Mouse (Mus musculus): Measurements from ENCODE around the gene Gm16253. TPM values are rescaled to one million over a fixed set of nuclear protein-coding genes. Genes with fewer than 3 reads are reported as not detected.
A peak's percentile ranks its signal among the peaks of the same experiment; 100 is the strongest.

The Gm16253 gene
- polyA plus RNA-seq, 1 experiment from 2014 or later, result 1.9 TPM

DNA sequence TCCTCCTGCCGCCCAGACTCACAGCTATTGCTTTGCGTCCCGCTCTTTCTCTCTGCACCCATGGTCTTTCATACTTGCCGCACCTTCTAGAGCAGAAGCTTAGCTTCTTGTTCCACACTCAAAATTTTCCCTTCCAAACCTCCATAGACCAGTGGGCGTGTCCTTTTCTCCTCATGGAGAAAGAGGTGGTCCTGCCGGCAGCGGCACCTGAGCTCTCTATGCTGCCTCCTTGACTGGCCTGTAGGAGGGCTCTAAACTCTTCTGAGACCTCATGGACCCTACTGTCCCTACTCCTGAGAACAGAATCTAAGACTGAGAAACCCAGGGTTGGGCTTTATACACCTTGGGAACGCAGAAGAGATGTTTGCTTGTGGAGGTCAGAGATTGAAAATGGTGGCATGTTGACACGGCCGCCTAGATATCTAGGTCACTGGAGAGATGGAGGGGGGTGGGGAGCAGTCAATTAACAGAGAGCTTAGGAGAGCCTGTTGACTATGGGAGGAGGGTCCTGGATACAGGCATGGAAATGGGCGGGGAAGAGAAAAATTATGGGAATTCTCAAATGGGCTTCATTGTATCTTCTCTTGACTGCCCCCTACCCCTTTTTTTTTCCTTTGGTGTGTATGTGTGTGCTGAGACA lies 6.7 kb upstream of the Gm16253 start:
- WGBS, result 88% methylated on average over 11 of the region's 11 CpGs
- no peaks in the 10 kb centered on the region for H3K9me3 ChIP-seq
- DNase-seq (ENCODE audit: low spot score), result no peak
- peaks cover 35% of the 10 kb centered on the region for H3K4me1 ChIP-seq
- no peak overlapping the region for H3K4me3 ChIP-seq
- 0 out of 2 replicates have a peak, but pooled peaks cover 4% of the 10 kb centered on the region for H3K27me3 ChIP-seq (replicated peaks; ENCODE audit: low read depth, poor library complexity, severe bottlenecking)
- no peaks in the 10 kb centered on the region for H3K36me3 ChIP-seq (replicated peaks)
- no peak overlapping the region for H3K27ac ChIP-seq (replicated peaks)

DNA sequence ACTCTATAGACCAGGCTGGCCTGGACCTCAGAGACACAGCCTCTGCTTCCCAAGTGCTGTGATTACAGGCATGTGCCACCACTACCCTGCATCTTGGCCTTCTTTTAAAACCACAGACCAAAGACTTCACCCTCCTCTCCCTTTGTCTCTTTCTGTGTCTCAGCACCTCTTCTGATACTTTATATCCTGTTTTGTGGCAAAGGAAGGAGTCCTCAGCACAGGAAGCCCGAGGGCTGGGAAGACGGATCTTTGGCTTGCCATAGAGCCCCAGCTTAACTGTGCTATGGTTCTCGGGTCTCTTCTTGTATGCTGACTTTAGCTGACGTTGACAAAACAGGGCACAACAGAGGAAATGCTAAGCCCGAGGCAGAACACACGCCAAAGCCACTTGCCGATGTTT lies 6.1 kb upstream of the Gm16253 start:
- Histone ChIP-seq H3K27ac (replicated peaks) (peak overlapping the region; percentile 10; the same call in 1 of the 2 replicates), H3K36me3 (replicated peaks) (no peaks in the 10 kb centered on the region), H3K4me1 (peaks cover 41% of the 10 kb centered on the region), H3K4me3 (no peak overlapping the region), H3K9me3 (no peaks in the 10 kb centered on the region), H3K27me3 (replicated peaks; ENCODE audit: low read depth, poor library complexity, severe bottlenecking) (0 out of 2 replicates have a peak, but pooled peaks cover 4% of the 10 kb centered on the region)
- 70% methylated on average over 7 of the region's 7 CpGs for WGBS
- DNase-seq (ENCODE audit: low spot score), result no peak

DNA sequence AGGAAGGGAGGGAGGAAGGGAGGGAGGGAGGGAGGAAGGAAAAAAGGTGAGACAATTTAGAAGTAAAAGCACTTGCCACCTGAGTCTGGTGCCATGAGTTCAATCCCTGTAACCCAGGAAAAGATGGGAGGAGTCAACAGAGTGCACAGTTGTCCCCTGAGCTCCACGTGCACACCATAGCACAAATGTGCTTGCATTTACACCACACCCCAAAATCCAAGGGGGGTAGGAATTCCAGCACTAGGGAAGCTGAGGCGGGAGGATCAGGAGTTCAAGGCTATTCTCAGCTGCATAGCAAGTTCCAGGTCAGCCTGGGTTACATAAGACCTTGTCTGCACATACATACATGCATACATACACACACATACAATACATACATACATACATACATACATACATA lies 5.4 kb upstream of the Gm16253 start:
- H3K27ac ChIP-seq (replicated peaks), result no peak overlapping the region
- H3K4me3 ChIP-seq, result no peak overlapping the region
- H3K36me3 ChIP-seq (replicated peaks), result no peaks in the 10 kb centered on the region
- 85% methylated on average over 2 of the region's 2 CpGs for WGBS
- H3K4me1 ChIP-seq, result peaks cover 48% of the 10 kb centered on the region
- no peak for DNase-seq (ENCODE audit: low spot score)
- no peaks in the 10 kb centered on the region for H3K9me3 ChIP-seq
- H3K27me3 ChIP-seq (replicated peaks; ENCODE audit: low read depth, poor library complexity, severe bottlenecking), result 0 out of 2 replicates have a peak, but pooled peaks cover 4% of the 10 kb centered on the region

DNA sequence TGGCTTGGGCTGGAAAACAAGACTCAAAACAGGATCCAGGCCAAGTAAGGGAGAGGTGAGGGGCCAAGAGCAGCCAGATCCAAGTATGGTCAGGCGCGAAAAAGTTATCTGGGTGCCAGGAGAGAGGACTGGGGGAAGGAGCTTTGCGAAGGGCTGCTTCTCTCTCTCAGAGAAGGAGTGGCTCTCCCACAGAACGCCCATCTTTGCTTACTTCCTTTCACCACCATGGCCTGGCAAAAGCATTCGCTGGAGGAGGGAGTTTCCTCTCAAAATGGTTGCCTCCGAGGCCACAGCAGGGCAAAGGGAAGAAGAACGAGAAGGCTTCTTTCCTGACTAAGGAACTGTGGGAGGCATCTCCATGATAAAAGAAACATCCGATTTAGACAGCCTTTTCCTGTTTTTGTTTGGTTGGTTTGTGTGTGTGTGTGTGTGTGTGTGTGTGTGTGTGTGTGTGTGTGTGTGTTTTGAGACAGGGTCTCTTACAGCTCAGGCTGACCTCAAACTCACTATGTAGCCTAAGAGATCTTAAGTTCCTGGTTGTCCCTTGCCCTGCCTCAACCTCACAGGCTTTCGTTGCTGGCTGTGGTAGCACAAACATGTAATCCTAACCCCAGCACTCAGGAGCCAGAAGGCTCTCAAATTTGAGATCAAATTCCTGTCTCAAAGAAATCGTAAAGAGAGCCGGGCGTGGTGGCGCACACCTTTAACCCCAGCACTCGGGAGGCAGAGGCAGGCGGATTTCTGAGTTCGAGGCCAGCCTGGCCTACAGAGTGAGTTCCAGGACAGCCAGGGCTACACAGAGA lies 4.7 kb upstream of the Gm16253 start:
- Histone ChIP-seq H3K9me3 (no peaks in the 10 kb centered on the region), H3K4me1 (peaks cover 54% of the 10 kb centered on the region), H3K27me3 (replicated peaks; ENCODE audit: low read depth, poor library complexity, severe bottlenecking) (0 out of 2 replicates have a peak, but pooled peaks cover 4% of the 10 kb centered on the region), H3K27ac (replicated peaks) (peak overlapping the region; percentile 31), H3K36me3 (replicated peaks) (no peaks in the 10 kb centered on the region), H3K4me3 (no peak overlapping the region)
- no peak for DNase-seq (ENCODE audit: low spot score)
- 79% methylated on average over 16 of the region's 16 CpGs for WGBS

DNA sequence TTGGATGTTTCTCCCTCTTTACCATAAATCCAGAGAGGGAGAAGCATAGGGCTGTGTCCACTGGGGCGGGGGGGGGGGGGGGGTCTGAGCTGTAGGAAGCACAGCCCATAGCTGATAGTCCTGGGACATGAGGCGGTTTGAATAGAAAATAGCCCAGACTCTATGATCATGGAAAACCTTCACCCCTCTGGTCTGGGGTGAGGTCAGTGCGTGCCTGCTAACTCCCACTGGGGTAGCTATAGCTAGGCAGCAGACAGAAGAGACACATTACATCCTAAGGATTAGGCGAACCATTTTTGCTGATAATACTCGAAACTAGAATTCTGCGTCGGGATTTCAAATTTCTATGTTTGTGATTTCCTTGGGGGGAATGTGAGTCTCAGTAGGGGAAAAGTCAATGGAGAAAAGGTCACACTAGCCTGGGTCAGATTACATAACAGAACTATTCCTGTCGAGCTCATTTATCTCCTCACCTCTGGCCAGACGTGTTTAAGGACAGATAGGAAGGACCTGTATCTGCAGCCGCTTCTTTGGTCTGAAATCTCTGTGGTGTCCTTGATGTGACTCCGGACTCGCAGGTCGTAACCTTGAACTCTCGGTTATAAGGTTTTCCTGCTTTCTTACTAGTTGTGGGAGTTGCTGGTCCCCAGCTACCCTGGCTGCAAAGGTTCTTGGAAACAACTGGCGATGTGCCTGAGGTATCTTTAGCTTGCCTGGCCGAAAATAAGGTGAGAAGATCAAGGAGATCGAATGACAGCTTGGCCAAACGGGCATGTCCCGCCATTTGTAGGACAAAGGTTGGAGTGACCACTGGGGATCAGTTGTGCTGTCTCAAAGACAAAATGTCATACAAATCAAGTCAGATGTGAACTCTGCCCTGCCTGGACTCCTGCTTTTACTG lies 2.9 kb upstream of the Gm16253 start:
- 0 out of 2 replicates have a peak, but pooled peaks cover 4% of the 10 kb centered on the region for H3K27me3 ChIP-seq (replicated peaks; ENCODE audit: low read depth, poor library complexity, severe bottlenecking)

DNA sequence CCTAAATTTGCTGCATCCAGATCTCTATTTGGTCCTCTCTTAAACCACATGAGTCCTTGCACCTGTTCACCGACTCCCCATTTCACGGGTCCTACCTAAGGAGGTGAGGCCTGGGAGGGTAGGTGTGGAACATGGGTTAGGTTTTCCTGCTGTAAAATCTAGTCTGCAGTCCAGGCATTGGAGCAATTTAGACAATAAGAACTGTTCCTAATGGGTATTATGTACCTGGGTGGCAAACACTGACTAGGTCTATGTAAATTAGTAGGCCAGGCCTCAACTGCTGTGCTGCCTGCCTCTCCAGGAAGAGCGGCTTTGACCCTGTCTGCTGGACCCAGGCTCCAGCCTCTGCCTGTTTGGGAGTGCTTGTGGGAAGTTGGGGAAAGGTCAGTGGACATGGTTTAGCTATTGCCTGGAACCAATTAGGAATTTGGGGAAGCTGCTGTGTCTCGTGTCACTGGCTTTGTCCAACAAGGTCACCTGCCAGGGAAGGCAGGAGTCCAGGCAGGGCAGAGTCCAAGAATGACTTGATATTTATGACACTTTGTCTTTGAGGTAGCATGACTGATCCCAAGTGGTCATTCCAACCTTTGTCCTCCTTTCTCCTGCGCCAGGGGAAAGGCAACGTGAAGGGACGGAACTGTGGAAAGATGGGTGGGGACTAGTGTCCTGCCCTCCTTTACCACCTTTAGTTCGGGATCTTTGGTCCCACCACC lies 1.4 kb upstream of the Gm16253 start:
- Histone ChIP-seq H3K36me3 (replicated peaks) (no peaks in the 10 kb centered on the region), H3K27ac (replicated peaks) (peak overlapping the region; percentile 48), H3K9me3 (no peaks in the 10 kb centered on the region), H3K27me3 (replicated peaks; ENCODE audit: low read depth, poor library complexity, severe bottlenecking) (peaks cover 4% of the 10 kb centered on the region; the same call in 1 of the 2 replicates), H3K4me1 (peaks cover 56% of the 10 kb centered on the region), H3K4me3 (no peak overlapping the region)
- 81% methylated on average over 8 of the region's 8 CpGs for WGBS
- DNase-seq (ENCODE audit: low spot score), result no peak

More for the DNA sequence above, 2.9 kb upstream of the Gm16253 start:
- Histone ChIP-seq H3K4me3 (0 out of 2 replicates have a peak overlapping the region, but pooled peaks have one; percentile 5), H3K36me3 (replicated peaks) (no peaks in the 10 kb centered on the region), H3K27ac (replicated peaks) (no peak overlapping the region), H3K4me1 (peaks cover 53% of the 10 kb centered on the region), H3K9me3 (no peaks in the 10 kb centered on the region)
- 69% methylated on average over 19 of the region's 19 CpGs for whole genome bisulfite sequencing
- no peak for DNase-seq (ENCODE audit: low spot score)

DNA sequence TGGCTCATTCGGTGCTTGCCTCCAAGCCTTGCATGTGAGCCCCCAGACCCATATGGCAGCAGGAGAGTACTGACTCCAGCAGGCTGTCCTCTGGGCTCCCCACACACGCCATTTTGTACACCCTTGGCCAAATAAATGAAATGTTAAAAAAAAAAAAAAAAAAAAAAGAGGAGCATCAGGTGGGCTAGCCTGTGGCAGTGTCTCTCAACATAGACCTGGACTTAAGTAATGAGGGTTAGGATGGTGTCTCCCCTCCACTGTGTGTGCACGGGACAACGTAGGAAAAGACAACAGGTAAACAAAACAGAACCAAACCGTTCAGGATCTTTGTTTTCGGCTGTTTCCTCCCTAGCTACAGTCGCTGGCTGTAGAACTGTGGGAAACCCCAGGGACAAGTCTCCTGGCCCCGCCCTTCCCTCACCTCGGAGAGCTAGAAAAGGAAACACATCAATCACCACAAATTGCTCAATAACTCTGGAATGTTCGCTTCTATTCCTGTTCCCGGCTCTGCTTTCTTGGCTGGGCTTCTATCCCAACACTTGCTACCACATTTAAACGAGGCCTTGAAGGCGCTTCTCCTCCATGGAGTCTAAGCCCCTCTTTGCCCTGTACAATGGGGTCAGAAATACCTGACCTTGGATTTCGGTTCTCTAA lies 652 bp upstream of the Gm16253 start:
- Histone ChIP-seq H3K4me1 (peaks cover 57% of the 10 kb centered on the region), H3K4me3 (peak overlapping the region; percentile 23; the same call in 1 of the 2 replicates), H3K9me3 (no peaks in the 10 kb centered on the region), H3K36me3 (replicated peaks) (no peaks in the 10 kb centered on the region), H3K27me3 (replicated peaks; ENCODE audit: low read depth, poor library complexity, severe bottlenecking) (peaks cover 9% of the 10 kb centered on the region), H3K27ac (replicated peaks) (peak overlapping the region; percentile 76)
- DNase-seq (ENCODE audit: low spot score), result peak; percentile 34
- 65% methylated on average over 14 of the region's 14 CpGs for WGBS

DNA sequence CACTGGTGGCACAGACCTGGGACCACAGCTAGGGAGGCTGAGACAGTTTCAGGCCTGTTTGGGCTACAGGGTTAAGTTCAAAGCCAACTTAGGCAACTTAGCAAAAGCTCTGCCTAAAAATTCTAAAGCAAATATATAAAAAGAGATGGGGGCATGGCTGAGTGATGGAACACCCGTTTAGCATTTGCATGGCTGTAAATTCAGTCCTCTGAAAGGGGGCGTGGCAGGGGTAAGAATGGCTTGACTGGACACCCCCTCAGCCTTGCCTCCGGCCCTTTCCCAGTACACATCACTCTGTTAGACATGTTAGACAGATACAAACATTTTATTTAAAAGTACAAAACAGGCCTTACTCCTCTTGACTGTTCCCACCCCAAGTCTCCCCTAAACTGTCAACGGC lies 782 bp downstream of the Gm16253 start:
- H3K4me1 ChIP-seq, result peaks cover 56% of the 10 kb centered on the region
- WGBS, result 80% methylated on average over 4 of the region's 4 CpGs
- no peaks in the 10 kb centered on the region for H3K9me3 ChIP-seq
- peaks cover 19% of the 10 kb centered on the region for H3K27me3 ChIP-seq (replicated peaks; ENCODE audit: low read depth, poor library complexity, severe bottlenecking)
- peak overlapping the region; percentile 76 for H3K27ac ChIP-seq (replicated peaks)
- H3K4me3 ChIP-seq, result 0 out of 2 replicates have a peak overlapping the region, but pooled peaks have one; percentile 23
- no peak for DNase-seq (ENCODE audit: low spot score)
- no peaks in the 10 kb centered on the region for H3K36me3 ChIP-seq (replicated peaks)

DNA sequence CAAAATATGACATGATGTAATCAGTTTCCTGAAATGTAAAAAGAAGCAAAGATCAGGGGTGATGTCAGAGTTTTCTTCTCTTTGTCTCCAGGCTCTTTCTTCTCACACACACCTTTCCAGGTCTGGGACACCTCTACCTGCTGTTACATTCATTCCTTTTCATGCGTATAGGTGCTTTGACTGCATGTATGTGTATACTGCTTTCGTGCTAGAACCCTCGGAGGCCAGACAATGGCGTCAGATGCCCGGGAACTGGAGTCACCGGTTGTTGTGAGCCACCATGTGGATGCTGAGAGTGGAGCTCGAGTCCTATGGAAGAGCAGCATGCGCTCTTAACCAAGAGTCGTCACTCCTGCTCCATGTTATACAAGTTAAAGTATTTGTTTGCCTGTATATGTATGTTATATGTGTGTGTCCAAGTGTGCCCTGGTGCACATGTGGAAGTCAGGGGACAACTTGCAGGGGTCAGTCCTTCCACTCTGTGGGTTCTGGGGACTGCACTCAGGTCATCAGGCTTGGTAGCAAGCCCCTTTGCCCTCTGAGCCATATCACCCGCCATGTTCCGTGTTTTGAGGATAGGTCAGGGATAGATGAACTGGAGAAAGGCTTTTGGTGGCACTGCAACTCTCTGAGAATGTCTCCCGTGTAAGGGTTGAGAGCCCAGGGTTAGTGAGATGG lies 1.9 kb downstream of the Gm16253 start:
- Histone ChIP-seq H3K4me1 (peaks cover 52% of the 10 kb centered on the region), H3K27ac (replicated peaks) (0 out of 2 replicates have a peak overlapping the region, but pooled peaks have one; percentile 20), H3K9me3 (no peaks in the 10 kb centered on the region), H3K27me3 (replicated peaks; ENCODE audit: low read depth, poor library complexity, severe bottlenecking) (peaks cover 19% of the 10 kb centered on the region), H3K36me3 (replicated peaks) (no peaks in the 10 kb centered on the region), H3K4me3 (no peak overlapping the region)
- WGBS, result 80% methylated on average over 12 of the region's 12 CpGs
- no peak for DNase-seq (ENCODE audit: low spot score)

DNA sequence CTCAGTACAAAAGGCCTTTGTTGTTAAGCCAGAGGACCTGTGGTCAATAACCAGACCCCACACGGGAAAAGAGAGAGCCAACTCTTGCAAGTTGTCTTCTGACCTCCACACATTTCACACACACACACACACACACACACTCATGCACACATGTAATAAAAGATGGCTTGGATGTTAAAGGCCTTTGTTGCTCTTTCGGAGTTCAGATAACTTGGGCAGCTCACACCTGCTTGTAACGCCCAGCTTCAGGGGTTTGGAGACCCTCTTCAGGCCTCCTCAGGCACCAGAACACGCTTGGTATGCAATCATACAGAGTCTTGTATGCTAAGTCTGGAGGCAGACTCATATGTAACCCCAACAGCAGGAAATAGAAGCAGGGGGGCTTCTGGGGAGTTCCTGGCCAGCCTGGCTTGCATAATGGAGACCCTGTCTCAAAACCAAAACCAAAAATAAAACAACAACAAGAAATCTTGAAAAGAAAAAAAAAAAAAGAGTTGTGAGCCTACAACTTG lies 2.5 kb downstream of the Gm16253 start:
- no peak for DNase-seq (ENCODE audit: low spot score)
- H3K9me3 ChIP-seq, result no peaks in the 10 kb centered on the region
- H3K4me3 ChIP-seq, result no peak overlapping the region
- 0 out of 2 replicates have a peak overlapping the region, but pooled peaks have one; percentile 20 for H3K27ac ChIP-seq (replicated peaks)
- H3K27me3 ChIP-seq (replicated peaks; ENCODE audit: low read depth, poor library complexity, severe bottlenecking), result peaks cover 19% of the 10 kb centered on the region
- WGBS, result 80% methylated on average over 4 of the region's 4 CpGs
- no peaks in the 10 kb centered on the region for H3K36me3 ChIP-seq (replicated peaks)
- H3K4me1 ChIP-seq, result peaks cover 46% of the 10 kb centered on the region

Measured in embryonic facial prominence, embryonic 10.5 days (tissue).